ENCODE assay signal across 8 mouse cellular contexts in genomic region chr3:88148776-88149509, GRCm38 (mm10). TPM values are rescaled to one million over a fixed set of nuclear protein-coding genes. Genes with fewer than 3 reads are reported as not detected.
DNase-seq lines count a peak whose midpoint lies in the region; ATAC-seq lines count a peak whose summit lies in the region.

No protein-coding gene starts in this region.

- H3K9me3 ChIP-seq in forebrain, embryonic 11.5 days (ENCODE audit: control insufficient read depth, low read length), result no peaks in the 10 kb centered on the region
- no peaks in the 10 kb centered on the region for H3K9me3 ChIP-seq in hindbrain, embryonic 12.5 days (replicated peaks)
- no peaks in the 10 kb centered on the region for H3K9me3 ChIP-seq in liver, embryonic 11.5 days (ENCODE audit: control insufficient read depth, low read length)

- no peaks in the 10 kb centered on the region for H3K36me3 ChIP-seq in forebrain, embryonic 11.5 days (ENCODE audit: control insufficient read depth, insufficient read depth, low read length)
- H3K36me3 ChIP-seq in hindbrain, embryonic 12.5 days, result no peaks in the 10 kb centered on the region
- H3K36me3 ChIP-seq in liver, embryonic 11.5 days (ENCODE audit: control insufficient read depth, insufficient read depth, low read length), result no peaks in the 10 kb centered on the region

- no peak overlapping the region for H3K4me3 ChIP-seq in forebrain, embryonic 11.5 days (ENCODE audit: low read depth, low read length)
- H3K4me3 ChIP-seq in hindbrain, embryonic 12.5 days, result no peak overlapping the region
- no peak overlapping the region for H3K4me3 ChIP-seq in liver, embryonic 11.5 days (ENCODE audit: low read depth, low read length)

- no peak overlapping the region for H3K9ac ChIP-seq in forebrain, embryonic 11.5 days (ENCODE audit: low read length)
- peak overlapping the region; percentile 44; the same call in 1 of the 2 replicates for H3K9ac ChIP-seq in hindbrain, embryonic 12.5 days
- peak overlapping the region; percentile 35 for H3K9ac ChIP-seq in liver, embryonic 11.5 days (ENCODE audit: low read depth, low read length)

- H3K4me2 ChIP-seq in forebrain, embryonic 11.5 days (ENCODE audit: low read depth, low read length, severe bottlenecking), result 0 out of 2 replicates have a peak overlapping the region, but pooled peaks have one; percentile 31
- H3K4me2 ChIP-seq in hindbrain, embryonic 12.5 days (replicated peaks), result peak overlapping the region; percentile 25; the same call in 1 of the 2 replicates
- H3K4me2 ChIP-seq in liver, embryonic 11.5 days, result peak overlapping the region; percentile 48

- no peaks in the 10 kb centered on the region for H3K27me3 ChIP-seq in forebrain, embryonic 11.5 days (ENCODE audit: control insufficient read depth, insufficient read depth, low read length)
- H3K27me3 ChIP-seq in hindbrain, embryonic 12.5 days, result no peaks in the 10 kb centered on the region
- no peaks in the 10 kb centered on the region for H3K27me3 ChIP-seq in liver, embryonic 11.5 days (replicated peaks; ENCODE audit: control insufficient read depth, insufficient read depth, low read length)

- DNase-seq in cerebellum, adult 11 months, result peak; percentile 66
- no peak for DNase-seq in cerebellum, adult 8-10 months
- DNase-seq in adrenal gland, adult 2 months, result peak; percentile 89
- DNase-seq in forebrain, embryonic 11.5 days (ENCODE audit: low spot score), result no peak
- DNase-seq in liver, embryonic 11.5 days (ENCODE audit: low spot score), result no peak
- DNase-seq in retina, postnatal 1 day, result no peak

- peak overlapping the region; percentile 81 for H3K27ac ChIP-seq in forebrain, embryonic 11.5 days (ENCODE audit: low read depth, low read length)
- H3K27ac ChIP-seq in hindbrain, embryonic 12.5 days, result peak overlapping the region; percentile 87
- H3K27ac ChIP-seq in liver, embryonic 11.5 days (ENCODE audit: low read depth, low read length), result peak overlapping the region; percentile 66

- H3K4me1 ChIP-seq in forebrain, embryonic 11.5 days (replicated peaks; ENCODE audit: control insufficient read depth, insufficient read depth, low read length), result peaks cover 56% of the 10 kb centered on the region
- H3K4me1 ChIP-seq in hindbrain, embryonic 12.5 days, result peaks cover 94% of the 10 kb centered on the region
- H3K4me1 ChIP-seq in liver, embryonic 11.5 days (replicated peaks; ENCODE audit: control insufficient read depth, insufficient read depth, low read length), result peaks cover 78% of the 10 kb centered on the region

- WGBS in forebrain, embryonic 11.5 days, result 73% methylated on average over 4 of the region's 4 CpGs
- WGBS in hindbrain, embryonic 12.5 days, result 74% methylated on average over 4 of the region's 4 CpGs
- WGBS in liver, embryonic 11.5 days, result 46% methylated on average over 4 of the region's 4 CpGs

- no peak for ATAC-seq in forebrain, embryonic 11.5 days (replicated peaks; ENCODE audit: low FRiP score)
- no peak for ATAC-seq in hindbrain, embryonic 12.5 days (ENCODE audit: low FRiP score)
- no peak for ATAC-seq in liver, embryonic 11.5 days (replicated peaks; ENCODE audit: low FRiP score)
- peak; percentile 30; the same call in 1 of the 2 replicates for ATAC-seq in neutrophil, adult 5-6 weeks (ENCODE audit: extremely low read depth, insufficient number of reproducible peaks, low FRiP score, poor library complexity, severe bottlenecking)

RNA-seq across cellular contexts. Expression of gene Mef2d, which starts 6.8 kb away (rescaled TPM):
- 100 to 1,000 TPM in 1 of 2 experiments, 10 to 100 TPM in 1; 78.4 to 114 TPM for total RNA-seq in adrenal gland, adult 2 months (2021)
- polyA plus RNA-seq in adrenal gland, adult 2 months (2012; rRNA removed), result 173 and 185 TPM in 2 replicates
- 17.3 and 19.7 TPM in 2 replicates for polyA plus RNA-seq in forebrain, embryonic 11.5 days (2014; fragmentation: Nextera tagmentation; extraction: Ambion mirVana)
- polyA plus RNA-seq in hindbrain, embryonic 12.5 days (2016; fragmentation: Nextera tagmentation; extraction: Ambion mirVana), result 17.7 and 20.7 TPM in 2 replicates
- polyA plus RNA-seq in liver, embryonic 11.5 days (2014; fragmentation: Nextera tagmentation; extraction: Ambion mirVana), result 27.6 and 28.0 TPM in 2 replicates
- total RNA-seq in neutrophil, adult 5-6 weeks (2017), result 120 and 162 TPM in 2 replicates

Comparison
In these comparisons a context has a peak if more than half of its experiments do, and no peak if none do; other contexts are left out.
1. DNase-seq: peak in cerebellum, adult 11 months (single experiment) and adrenal gland, adult 2 months (single experiment); none in cerebellum, adult 8-10 months (single experiment), forebrain, embryonic 11.5 days (single experiment), liver, embryonic 11.5 days (single experiment) and retina, postnatal 1 day (single experiment).
2. Peak in every context shown above with its lines, with median percentiles within 50 percentile points of each other: H3K27ac ChIP-seq and H3K4me2 ChIP-seq.